Mouse (Mus musculus) telencephalon, adult 2 months (tissue): ENCODE measurements around the gene Ccdc69.
A peak's percentile ranks its signal among the peaks of the same experiment; 100 is the strongest.
"Not testable (repeated sequence)": the region's sequence is repeated elsewhere in the genome, so short reads cannot be mapped to it uniquely, and the experiment has no call there.

Source experiments
- DNase-seq: peaks from one replicate; pipeline ENCODE4 v3.0.0-alpha.2; 2011; ENCODE audit warnings: low read depth, low spot score

Ccdc69 gene

DNA sequence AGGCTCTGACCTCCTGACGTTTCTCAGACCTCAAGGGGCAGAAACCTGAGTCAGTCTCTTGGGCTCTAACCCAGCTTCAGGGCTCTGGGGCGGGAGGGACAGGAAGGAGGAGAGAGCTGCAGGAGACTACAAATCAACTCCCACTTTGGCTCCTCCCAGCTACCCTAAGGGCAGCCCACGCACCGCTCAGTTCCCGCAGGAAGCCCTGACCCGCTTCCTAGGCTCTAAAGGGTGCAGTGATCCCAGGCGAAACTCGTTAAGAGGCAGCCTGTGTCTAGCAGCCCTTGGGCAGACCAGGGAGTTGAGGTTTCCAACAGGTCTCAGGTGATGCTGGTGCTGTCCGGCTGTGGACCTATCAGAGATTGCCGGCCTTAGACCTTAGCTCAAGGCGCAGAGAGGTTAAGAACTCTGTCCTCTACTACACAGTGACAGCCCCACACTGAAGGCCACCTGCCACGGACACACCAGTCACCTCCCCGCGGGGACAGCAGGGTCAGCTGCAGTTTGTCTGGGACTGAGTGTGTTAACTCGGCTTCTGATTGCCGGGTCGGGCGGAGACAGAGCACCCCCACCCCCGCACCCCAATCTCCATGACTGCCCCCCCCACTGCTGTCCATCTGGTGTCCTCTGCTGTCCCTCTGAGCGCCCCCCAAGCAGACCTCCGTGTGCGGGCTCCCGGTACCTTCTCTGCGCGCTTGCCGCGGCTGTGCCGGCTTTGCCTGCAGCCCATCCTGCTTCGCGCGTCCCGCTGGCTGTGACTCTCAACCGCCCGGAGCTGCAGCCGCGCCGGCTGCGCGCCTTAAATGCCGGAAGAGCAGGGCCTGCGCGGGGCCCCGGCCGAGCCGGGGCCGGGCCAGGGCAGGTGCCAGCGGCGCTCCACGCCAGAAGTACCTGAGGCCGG lies at the start of gene Ccdc69:
Ccdc69 (minus strand) TSS at position 801 of the 901 bp plus-strand sequence.
- no peak for DNase-seq

GRCm38 (mm10) chr11:55126663-55127062 lies 48.7 kb upstream of the Ccdc69 start:
- DNase-seq = no peak

DNA sequence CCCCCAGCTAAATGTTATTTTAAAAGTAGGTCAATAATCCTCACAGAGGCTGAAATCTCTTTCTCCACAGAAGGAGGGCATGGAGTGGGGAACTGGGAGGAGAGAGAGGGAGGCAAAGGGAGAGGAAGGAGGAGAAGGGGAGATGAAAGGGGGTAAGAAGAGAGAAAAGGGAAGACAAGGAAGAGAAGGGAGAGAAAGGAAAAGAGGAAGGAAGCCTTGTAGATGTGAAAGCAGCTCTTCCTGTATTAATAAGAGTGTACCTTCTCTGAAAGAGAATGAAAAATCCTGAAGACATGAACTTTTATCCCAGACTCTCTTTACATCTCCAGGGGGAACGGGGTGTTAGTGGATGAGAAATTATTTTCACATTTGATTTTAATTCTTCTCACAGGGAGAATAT lies 43.5 kb upstream of the Ccdc69 start:
- no peak for DNase-seq

DNA sequence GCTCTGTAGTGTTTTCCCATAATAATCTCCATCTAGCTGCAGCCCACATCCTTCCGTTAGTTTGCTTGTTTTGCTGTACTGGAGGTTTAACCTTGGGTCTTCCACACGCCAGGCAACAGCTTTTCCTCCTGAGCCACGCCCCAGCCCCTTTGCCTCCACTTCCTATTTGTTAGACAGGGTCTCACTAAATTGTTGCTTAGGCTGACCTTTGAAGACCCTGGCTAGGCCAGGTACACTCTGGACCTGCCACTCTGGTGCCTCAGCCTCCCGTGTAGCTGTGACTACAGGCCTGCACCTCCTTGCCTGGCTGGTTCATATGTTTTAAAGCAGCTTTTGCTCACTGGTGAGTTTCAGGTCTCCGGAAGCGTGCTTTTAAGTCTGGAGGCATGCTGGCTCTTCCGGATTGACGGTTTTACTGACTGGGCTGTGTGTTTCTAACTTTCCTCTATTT lies 42.9 kb upstream of the Ccdc69 start:
- no peak for DNase-seq

DNA sequence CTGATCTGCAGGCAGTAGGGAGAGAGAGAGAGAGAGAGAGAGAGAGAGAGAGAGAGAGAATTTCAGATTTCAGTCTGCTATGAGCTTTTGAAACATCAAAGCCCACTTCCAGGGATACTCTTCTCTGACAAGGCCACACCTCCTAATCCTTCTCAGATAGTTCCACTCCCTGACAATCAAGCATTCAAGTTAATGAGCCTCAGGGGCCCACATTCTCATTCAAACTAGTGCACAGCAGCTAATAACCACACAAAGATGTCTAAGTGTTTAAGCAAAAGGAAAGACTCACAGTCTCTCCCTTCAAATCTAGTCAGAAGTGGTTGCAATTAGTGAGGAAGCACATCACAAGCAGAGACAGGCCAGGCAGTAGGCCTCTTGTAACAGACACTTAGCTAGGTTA lies 42.3 kb upstream of the Ccdc69 start:
- DNase-seq = no peak

- no peak for DNase-seq
These were observed 39.1 kb upstream of the Ccdc69 start for GRCm38 (mm10) chr11:55117031-55117430.

DNA sequence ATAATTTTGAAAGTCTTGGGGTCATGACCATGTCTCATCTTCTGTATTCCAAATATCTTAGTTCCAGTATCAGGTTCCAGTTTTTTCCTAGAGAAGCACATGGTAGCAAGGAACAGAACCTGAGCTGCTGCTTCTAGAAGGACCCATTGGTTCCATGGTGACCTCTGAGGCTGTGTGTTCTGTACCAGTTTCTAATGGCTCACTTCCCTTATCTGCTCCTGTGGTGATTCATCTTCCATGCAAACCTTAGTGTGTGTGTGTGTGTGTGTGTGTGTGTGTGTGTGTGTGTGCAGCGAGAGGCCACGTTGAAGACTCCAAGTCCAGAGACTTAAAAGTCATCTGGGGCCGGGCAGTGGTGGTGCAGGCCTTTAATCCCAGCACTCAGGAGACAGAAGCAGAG lies 38.1 kb upstream of the Ccdc69 start:
- no peak for DNase-seq

DNA sequence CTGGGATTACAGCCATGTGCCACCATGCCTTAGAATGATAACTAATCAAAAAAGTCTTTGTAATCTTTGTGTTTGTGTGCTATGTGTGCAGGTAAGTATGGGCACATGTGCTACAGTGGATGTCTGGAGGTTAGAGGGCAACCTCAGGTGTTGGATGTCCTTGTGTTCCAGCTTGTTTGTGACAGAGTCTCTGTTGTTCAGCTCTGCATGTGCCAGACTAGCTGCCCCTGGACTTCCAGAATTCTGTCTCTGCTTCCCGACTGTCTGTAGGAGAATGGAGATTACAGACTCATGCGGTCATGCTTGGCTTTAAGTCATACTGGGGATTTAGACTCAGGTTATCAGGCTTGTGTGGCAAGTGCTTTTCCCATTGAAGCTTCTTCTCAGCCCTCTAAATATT lies 36.4 kb upstream of the Ccdc69 start:
- no peak for DNase-seq

DNA sequence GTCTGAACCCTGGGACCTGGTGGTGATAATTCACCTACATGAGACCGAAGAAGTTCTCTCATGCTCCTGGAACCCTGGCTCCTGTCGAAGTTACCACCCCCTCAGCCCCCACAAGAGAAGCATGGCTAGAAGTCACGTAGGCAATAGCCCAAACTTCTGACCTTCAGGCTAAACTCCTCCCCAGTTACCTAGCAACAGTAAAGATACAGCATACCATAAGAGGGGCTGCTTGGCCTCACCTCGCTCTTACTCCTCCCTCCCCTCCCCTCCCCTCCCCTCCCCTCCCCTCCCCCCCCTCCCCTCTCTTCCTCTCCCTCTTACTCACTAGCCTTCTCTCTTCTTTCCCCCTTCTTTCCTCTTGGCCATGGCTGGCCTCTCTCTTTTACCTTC lies 35.9 kb upstream of the Ccdc69 start:
- not testable (repeated sequence) for DNase-seq

DNA sequence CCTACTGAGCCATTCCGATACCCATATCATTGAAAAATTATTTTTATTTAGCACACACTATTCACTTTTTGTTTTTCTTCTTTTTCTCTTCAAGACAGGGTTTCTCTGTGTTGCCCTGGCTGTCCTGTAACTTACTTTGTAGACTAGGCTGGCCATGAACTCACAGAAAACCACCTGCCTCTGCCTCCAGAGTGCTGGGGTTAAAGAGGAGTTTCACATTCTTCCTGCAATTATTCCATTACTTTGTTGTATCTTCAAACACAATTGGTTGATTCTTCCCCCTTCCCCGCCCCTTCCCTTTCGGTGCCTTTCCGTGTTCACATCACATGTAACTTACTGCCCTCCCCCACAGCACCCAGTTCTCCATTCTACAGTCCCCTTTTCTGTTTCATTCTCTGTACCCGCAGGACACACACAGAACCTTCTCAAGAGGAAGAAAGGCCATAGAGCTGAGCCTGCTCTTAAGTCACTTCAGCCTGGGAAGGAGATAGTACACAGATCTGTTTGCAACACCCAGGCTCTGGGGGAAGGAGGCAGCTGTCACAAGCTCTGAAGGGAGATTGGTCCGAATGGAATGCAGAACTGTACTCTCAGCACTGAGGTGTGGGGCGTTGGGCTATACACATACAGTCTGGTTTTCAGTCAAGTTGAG lies 35.4 kb upstream of the Ccdc69 start:
- no peak for DNase-seq

- DNase-seq = no peak
These were observed 32.7 kb upstream of the Ccdc69 start for GRCm38 (mm10) chr11:55110566-55111169.

GRCm38 (mm10) chr11:55109521-55110300 lies 31.8 kb upstream of the Ccdc69 start:
- no peak for DNase-seq

DNA sequence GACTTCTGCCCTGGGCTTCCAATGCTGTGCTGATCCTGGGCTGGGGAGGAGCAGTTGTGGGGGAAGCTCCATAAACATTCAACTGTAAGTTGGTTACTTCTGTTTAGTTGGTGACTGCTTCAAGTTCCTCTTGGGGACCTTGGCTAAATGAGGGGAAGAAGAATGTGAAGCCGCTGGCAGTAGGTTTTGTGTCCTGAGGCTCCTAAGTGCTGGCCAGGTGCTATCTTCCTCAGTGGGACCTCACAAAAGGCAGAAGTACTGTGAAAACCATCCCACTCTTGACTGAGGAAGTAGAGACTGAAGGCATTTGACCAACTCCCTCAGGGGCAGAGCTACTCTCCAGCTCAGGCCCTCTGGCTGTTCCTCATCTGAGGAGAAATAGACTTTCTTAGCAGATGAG lies 28.7 kb upstream of the Ccdc69 start:
- no peak for DNase-seq

- no peak for DNase-seq
These were observed 27.5 kb upstream of the Ccdc69 start for GRCm38 (mm10) chr11:55105389-55105788.

DNA sequence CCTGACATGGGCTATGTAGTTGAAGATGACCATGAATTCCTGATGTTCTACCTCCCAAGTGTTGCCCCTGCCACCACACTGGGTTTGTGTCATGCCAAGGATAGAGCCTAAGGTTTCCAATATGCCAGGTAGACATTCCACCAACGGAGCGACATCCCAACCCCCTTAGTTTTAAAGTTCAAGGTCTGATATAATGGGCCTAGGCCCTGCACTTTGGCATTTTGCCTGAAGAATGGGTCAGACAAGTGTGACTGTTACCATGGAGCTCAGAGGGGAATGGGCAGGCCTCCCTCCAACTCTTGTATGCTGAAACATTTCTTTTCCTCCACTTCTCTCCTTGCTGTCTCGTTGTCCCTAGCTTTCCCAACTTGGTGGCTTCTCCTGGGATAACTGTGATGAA lies 25.3 kb upstream of the Ccdc69 start:
- no peak for DNase-seq

GRCm38 (mm10) chr11:55102015-55102414 lies 24.1 kb upstream of the Ccdc69 start:
- no peak for DNase-seq

DNA sequence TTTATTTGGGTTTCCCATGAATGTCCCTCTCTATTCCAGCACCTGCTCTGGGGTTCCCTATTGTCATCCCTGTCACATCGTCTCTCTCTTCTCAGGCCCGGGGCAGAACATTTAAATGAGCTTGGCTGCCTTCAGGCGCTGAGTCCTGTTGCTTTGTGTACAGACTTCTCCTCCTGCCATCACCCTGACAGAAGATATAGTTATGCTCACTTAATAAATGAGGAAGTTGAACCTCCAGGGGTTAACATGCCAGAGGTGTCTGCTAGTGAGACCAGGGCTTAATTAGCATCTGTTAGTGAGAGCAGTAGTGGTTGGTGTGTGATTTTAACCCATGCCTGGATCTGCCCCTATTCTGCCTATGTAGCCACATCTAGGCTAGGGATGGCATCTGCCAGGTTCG lies 21.9 kb upstream of the Ccdc69 start:
- no peak for DNase-seq

- no peak for DNase-seq
These were observed 21.3 kb upstream of the Ccdc69 start for GRCm38 (mm10) chr11:55099019-55099771.

- DNase-seq = no peak
These were observed 20.4 kb upstream of the Ccdc69 start for GRCm38 (mm10) chr11:55098189-55098915.

DNA sequence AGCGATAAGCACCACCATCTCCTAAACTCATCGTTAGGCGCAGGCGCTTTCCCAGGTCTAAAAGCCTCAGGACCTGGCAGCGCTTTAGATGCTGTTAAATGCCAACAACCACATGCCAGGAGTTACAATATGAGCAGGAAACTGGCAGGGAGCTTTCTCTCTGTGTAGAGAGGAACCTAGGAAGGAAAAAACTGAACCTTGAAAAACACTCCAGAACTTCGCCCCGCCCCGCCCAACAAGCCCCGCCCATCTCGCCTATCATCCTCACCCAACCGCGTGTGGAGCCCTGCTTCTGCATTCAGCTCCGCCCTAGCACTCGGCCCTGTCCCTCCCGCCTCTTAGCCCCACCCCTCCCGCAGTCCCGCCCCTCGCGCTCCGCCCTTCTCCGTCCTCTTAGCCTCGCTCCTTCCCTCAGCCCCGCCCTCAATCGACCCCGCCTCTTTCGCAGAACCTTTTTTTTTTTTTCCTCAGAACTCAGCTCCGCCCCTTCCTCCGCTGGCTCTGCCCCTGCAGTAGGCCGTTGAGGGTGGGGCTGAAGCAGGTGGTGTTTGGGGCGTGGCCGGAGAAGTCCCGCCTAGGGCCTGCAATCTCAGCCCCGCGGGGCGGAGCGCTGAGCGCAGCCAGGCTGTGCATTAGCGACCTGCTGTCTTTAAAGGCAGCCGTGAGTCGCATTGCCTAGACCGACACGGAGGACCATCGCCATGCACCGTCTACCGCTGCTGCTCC lies 19.7 kb upstream of the Ccdc69 start, which contains the start of gene Gm2a:
Gm2a (plus strand) TSS at position 653 of the 726 bp plus-strand sequence.
- peak; percentile 99 for DNase-seq
